Mouse (Mus musculus): ENCODE measurements around the gene Gm21885. TPM values are rescaled to one million over a fixed set of nuclear protein-coding genes. Genes with fewer than 3 reads are reported as not detected.
A peak's percentile ranks its signal among the peaks of the same experiment; 100 is the strongest.

Gm21885 gene
- polyA plus RNA-seq, 1 experiment from 2014 or later, result 0.37 TPM

GRCm38 (mm10) chr11:94290062-94290740 is 8.5 kb downstream of the Gm21885 start:
- 90% methylated on average over 10 of the region's 10 CpGs for WGBS
- Histone ChIP-seq H3K4me2 (no peak overlapping the region), H3K9ac (no peak overlapping the region), H3K36me3 (peaks cover 87% of the 10 kb centered on the region), H3K9me3 (no peaks in the 10 kb centered on the region), H3K27ac (no peak overlapping the region), H3K4me3 (no peak overlapping the region), H3K27me3 (no peaks in the 10 kb centered on the region), H3K4me1 (no peaks in the 10 kb centered on the region)
- ATAC-seq (ENCODE audit: insufficient number of reproducible peaks, insufficient read depth, low FRiP score, low TSS enrichment, low read depth), result no peak

- H3K4me1 ChIP-seq, result no peaks in the 10 kb centered on the region
- H3K9ac ChIP-seq, result no peak overlapping the region
- peaks cover 85% of the 10 kb centered on the region for H3K36me3 ChIP-seq
- no peak for ATAC-seq (ENCODE audit: insufficient number of reproducible peaks, insufficient read depth, low FRiP score, low TSS enrichment, low read depth)
- no peak overlapping the region for H3K4me3 ChIP-seq
- no peaks in the 10 kb centered on the region for H3K27me3 ChIP-seq
- no peaks in the 10 kb centered on the region for H3K9me3 ChIP-seq
- H3K4me2 ChIP-seq, result no peak overlapping the region
- 84% methylated on average over 9 of the region's 9 CpGs for WGBS
- no peak overlapping the region for H3K27ac ChIP-seq
Measured at GRCm38 (mm10) chr11:94294996-94295845, 13.5 kb downstream of the Gm21885 start.

GRCm38 (mm10) chr11:94312733-94313132 is 31.1 kb downstream of the Gm21885 start:
- ATAC-seq (ENCODE audit: insufficient number of reproducible peaks, insufficient read depth, low FRiP score, low TSS enrichment, low read depth), result no peak
- Histone ChIP-seq H3K9ac (no peak overlapping the region), H3K4me3 (no peak overlapping the region), H3K27ac (no peak overlapping the region), H3K27me3 (no peaks in the 10 kb centered on the region), H3K4me2 (no peak overlapping the region), H3K9me3 (no peaks in the 10 kb centered on the region), H3K36me3 (peaks cover 15% of the 10 kb centered on the region), H3K4me1 (peaks cover 35% of the 10 kb centered on the region)
- WGBS, result 88% methylated on average over 1 of the region's 1 CpGs

- Histone ChIP-seq H3K27me3 (no peaks in the 10 kb centered on the region), H3K9ac (no peak overlapping the region), H3K4me1 (peaks cover 36% of the 10 kb centered on the region), H3K4me2 (no peak overlapping the region), H3K9me3 (no peaks in the 10 kb centered on the region), H3K27ac (no peak overlapping the region), H3K4me3 (no peak overlapping the region), H3K36me3 (peaks cover 15% of the 10 kb centered on the region; the same call in 1 of the 2 replicates)
- no peak for ATAC-seq (ENCODE audit: insufficient number of reproducible peaks, insufficient read depth, low FRiP score, low TSS enrichment, low read depth)
- 73% methylated on average over 2 of the region's 2 CpGs for WGBS
Measured at GRCm38 (mm10) chr11:94314098-94314652, 32.5 kb downstream of the Gm21885 start.

- WGBS, result 59% methylated on average over 1 of the region's 1 CpGs
- H3K9ac ChIP-seq, result no peak overlapping the region
- no peak overlapping the region for H3K27ac ChIP-seq
- H3K4me2 ChIP-seq, result no peak overlapping the region
- peaks cover 43% of the 10 kb centered on the region for H3K4me1 ChIP-seq
- no peak for ATAC-seq (ENCODE audit: insufficient number of reproducible peaks, insufficient read depth, low FRiP score, low TSS enrichment, low read depth)
- no peaks in the 10 kb centered on the region for H3K9me3 ChIP-seq
- H3K4me3 ChIP-seq, result no peak overlapping the region
- H3K27me3 ChIP-seq, result no peaks in the 10 kb centered on the region
- peaks cover 21% of the 10 kb centered on the region for H3K36me3 ChIP-seq
Measured at GRCm38 (mm10) chr11:94315308-94315707, 33.6 kb downstream of the Gm21885 start.

- no peak for ATAC-seq (ENCODE audit: insufficient number of reproducible peaks, insufficient read depth, low FRiP score, low TSS enrichment, low read depth)
- Histone ChIP-seq H3K27ac (no peak overlapping the region), H3K9me3 (no peaks in the 10 kb centered on the region), H3K9ac (no peak overlapping the region), H3K27me3 (no peaks in the 10 kb centered on the region), H3K4me1 (peaks cover 43% of the 10 kb centered on the region), H3K4me3 (no peak overlapping the region), H3K4me2 (no peak overlapping the region), H3K36me3 (peaks cover 18% of the 10 kb centered on the region)
- 75% methylated on average over 2 of the region's 2 CpGs for WGBS
Measured at GRCm38 (mm10) chr11:94316528-94316927, 34.9 kb downstream of the Gm21885 start.

- Histone ChIP-seq H3K27me3 (no peaks in the 10 kb centered on the region), H3K9ac (no peak overlapping the region), H3K36me3 (peaks cover 18% of the 10 kb centered on the region), H3K4me3 (no peak overlapping the region), H3K4me2 (no peak overlapping the region), H3K27ac (no peak overlapping the region), H3K4me1 (peaks cover 43% of the 10 kb centered on the region), H3K9me3 (no peaks in the 10 kb centered on the region)
- no peak for ATAC-seq (ENCODE audit: insufficient number of reproducible peaks, insufficient read depth, low FRiP score, low TSS enrichment, low read depth)
- 61% methylated on average over 1 of the region's 1 CpGs for WGBS
Measured at GRCm38 (mm10) chr11:94317014-94317413, 35.3 kb downstream of the Gm21885 start.

GRCm38 (mm10) chr11:94317515-94317914 is 35.8 kb downstream of the Gm21885 start:
- WGBS, result 69% methylated on average over 4 of the region's 4 CpGs
- H3K27me3 ChIP-seq, result no peaks in the 10 kb centered on the region
- no peak overlapping the region for H3K4me3 ChIP-seq
- H3K27ac ChIP-seq, result no peak overlapping the region
- no peak overlapping the region for H3K4me2 ChIP-seq
- no peak for ATAC-seq (ENCODE audit: insufficient number of reproducible peaks, insufficient read depth, low FRiP score, low TSS enrichment, low read depth)
- peaks cover 47% of the 10 kb centered on the region for H3K4me1 ChIP-seq
- H3K9me3 ChIP-seq, result no peaks in the 10 kb centered on the region
- peaks cover 18% of the 10 kb centered on the region for H3K36me3 ChIP-seq
- H3K9ac ChIP-seq, result no peak overlapping the region

GRCm38 (mm10) chr11:94318056-94318455 is 36.4 kb downstream of the Gm21885 start:
- Histone ChIP-seq H3K9ac (no peak overlapping the region), H3K27me3 (no peaks in the 10 kb centered on the region), H3K36me3 (peaks cover 18% of the 10 kb centered on the region), H3K4me2 (no peak overlapping the region), H3K4me3 (no peak overlapping the region), H3K4me1 (peaks cover 50% of the 10 kb centered on the region), H3K27ac (no peak overlapping the region), H3K9me3 (no peaks in the 10 kb centered on the region)
- no peak for ATAC-seq (ENCODE audit: insufficient number of reproducible peaks, insufficient read depth, low FRiP score, low TSS enrichment, low read depth)
- WGBS, result 89% methylated on average over 5 of the region's 5 CpGs

- Histone ChIP-seq H3K27ac (peak overlapping the region; percentile 98), H3K4me1 (peaks cover 29% of the 10 kb centered on the region), H3K9ac (peak overlapping the region; percentile 99), H3K4me3 (peak overlapping the region; percentile 98), H3K27me3 (no peaks in the 10 kb centered on the region), H3K9me3 (no peaks in the 10 kb centered on the region), H3K36me3 (peaks cover 14% of the 10 kb centered on the region), H3K4me2 (peak overlapping the region; percentile 69)
- WGBS, result under 1% methylated on average over 67 of the region's 67 CpGs
- ATAC-seq (ENCODE audit: insufficient number of reproducible peaks, insufficient read depth, low FRiP score, low TSS enrichment, low read depth), result peak; percentile 45; the same call in 1 of the 2 replicates
Measured at GRCm38 (mm10) chr11:94320969-94321930, 39.6 kb downstream of the Gm21885 start.

GRCm38 (mm10) chr11:94321931-94322400 is 40.3 kb downstream of the Gm21885 start, which contains the start of gene Luc7l3:
Gene Luc7l3, minus strand, starts transcription at chr11:94321988.
- peak; percentile 92 for ATAC-seq (ENCODE audit: insufficient number of reproducible peaks, insufficient read depth, low FRiP score, low TSS enrichment, low read depth)
- H3K4me2 ChIP-seq, result peak within 1 kb of the TSS; percentile 69
- no peaks in the 10 kb centered on the region for H3K27me3 ChIP-seq
- H3K9ac ChIP-seq, result peak within 1 kb of the TSS; percentile 99
- peak within 1 kb of the TSS; percentile 98 for H3K27ac ChIP-seq
- no peaks in the 10 kb centered on the region for H3K9me3 ChIP-seq
- peaks cover 14% of the 10 kb centered on the region for H3K36me3 ChIP-seq
- H3K4me3 ChIP-seq, result peak within 1 kb of the TSS; percentile 98
- peaks cover 26% of the 10 kb centered on the region for H3K4me1 ChIP-seq
- under 1% methylated on average over 35 of the region's 36 CpGs for WGBS

Data from embryonic facial prominence, embryonic 13.5 days (tissue).